Mouse (Mus musculus) liver, embryonic 14.5 days (tissue): ENCODE data around the gene Arrb2. TPM values are rescaled to one million over a fixed set of nuclear protein-coding genes. Genes with fewer than 3 reads are reported as not detected.

Experiments used
- ATAC-seq: fragments of 200-750 bp; cut with Nextera tagmentation; 2 replicates; pipeline ENCODE4 v1.8.0; 2017; ENCODE audit warnings: moderate number of reproducible peaks, mild to moderate bottlenecking, moderate library complexity; ENCODE audit not compliant: insufficient read depth
- DNase-seq, 3 experiments: peaks; one replicate each; pipeline ENCODE4 v3.0.0-alpha.2; 2012 to 2013; ENCODE audit warnings: low read depth in 3 of 3, low spot score in 3 of 3
- H3K27ac ChIP-seq: fragments of 300-500 bp; sonication (generic); 2 replicates; pipeline ENCODE4 v1.5.1; 2014; ENCODE audit warnings: moderate library complexity, mild to moderate bottlenecking, control low read depth, inconsistent platforms
- H3K27me3 ChIP-seq: fragments of 300-500 bp; sonication (generic); 2 replicates; pipeline ENCODE4 v1.6.1; 2014; ENCODE audit warnings: mild to moderate bottlenecking, low read length, moderate library complexity; ENCODE audit not compliant: control insufficient read depth, insufficient read depth
- H3K36me3 ChIP-seq: fragments of 300-500 bp; sonication (generic); replicated peaks from 2 replicates; pipeline ENCODE4 v1.6.1; 2014; ENCODE audit warnings: low read depth; ENCODE audit not compliant: control insufficient read depth, insufficient read depth
- H3K4me1 ChIP-seq, 2 experiments: fragments of 200-500 bp in 1 of 2; fragments of 300-500 bp in 1 of 2; sonication (generic) in 1 of 2; replicated peaks; 2 replicates each; pipeline ENCODE4 v1.6.1; 2012 to 2014; ENCODE audit warnings: antibody characterized with exemption in 1 of 2, inconsistent platforms in 1 of 2, low read length in 1 of 2; ENCODE audit not compliant: control insufficient read depth in 2 of 2, insufficient read depth in 2 of 2
- H3K4me2 ChIP-seq: fragments of 300-500 bp; sonication (generic); 2 replicates; pipeline ENCODE4 v1.6.1; 2014; ENCODE audit warnings: low read depth, mild to moderate bottlenecking, control low read depth, moderate library complexity
- H3K4me3 ChIP-seq, 2 experiments: fragments of 200-500 bp in 1 of 2; fragments of 300-500 bp in 1 of 2; sonication (generic) in 1 of 2; 2 replicates each; pipeline ENCODE4 v1.5.1; 2012 to 2014; ENCODE audit warnings: low read depth in 2 of 2, low read length in 2 of 2, mild to moderate bottlenecking in 2 of 2, control low read depth in 1 of 2, inconsistent platforms in 1 of 2, moderate library complexity in 1 of 2; ENCODE audit not compliant: insufficient read depth in 1 of 2
- H3K9ac ChIP-seq: fragments of 300-500 bp; sonication (generic); replicated peaks from 2 replicates; pipeline ENCODE4 v1.6.1; 2014; ENCODE audit warnings: mild to moderate bottlenecking, control low read depth, moderate library complexity
- H3K9me3 ChIP-seq: fragments of 300-500 bp; sonication (generic); 2 replicates; pipeline ENCODE4 v1.6.1; 2016; ENCODE audit warnings: low read length, mixed read lengths; ENCODE audit not compliant: control insufficient read depth
- CTCF ChIP-seq: IDR thresholded peaks from 2 replicates; pipeline ENCODE4 v1.5.1; 2016; ENCODE audit warnings: antibody characterized with exemption, low read depth, control low read depth
- EP300 ChIP-seq: IDR thresholded peaks from 2 replicates; pipeline ENCODE4 v1.6.1; 2016; ENCODE audit warnings: antibody characterized with exemption, low read depth
- whole genome bisulfite sequencing: fragments of 180-500 bp; shearing (Covaris S2); extraction: QIAGEN DNeasy Blood & Tissue Kit; methylation state at CpG from one replicate; pipeline ENCODE4 v1.1.7; 2014; ENCODE audit not compliant: insufficient replicate concordance; 5-methylcytosine and 5-hydroxymethylcytosine counted together
- microRNA-seq: library from miRNA; unstranded; fragments of <30 nt; microRNA quantifications from one replicate; pipeline ENCODE4, GENCODE M21; 2016
- polyA plus RNA-seq, 2 experiments: library from polyadenylated mRNA; depleted of rRNA in 1 of 2; stranded (reverse) in 1 of 2; unstranded in 1 of 2; fragments of >200 nt; fragmentation: Nextera tagmentation in 1 of 2; extraction: Ambion mirVana in 1 of 2; gene quantifications; 2 replicates each; pipeline versions ENCODE4 v1.2.1 to v1.2.3; 2012 to 2014

The Arrb2 gene
- polyA plus RNA-seq, 2 experiments: 11.0 to 19.4 TPM

DNA sequence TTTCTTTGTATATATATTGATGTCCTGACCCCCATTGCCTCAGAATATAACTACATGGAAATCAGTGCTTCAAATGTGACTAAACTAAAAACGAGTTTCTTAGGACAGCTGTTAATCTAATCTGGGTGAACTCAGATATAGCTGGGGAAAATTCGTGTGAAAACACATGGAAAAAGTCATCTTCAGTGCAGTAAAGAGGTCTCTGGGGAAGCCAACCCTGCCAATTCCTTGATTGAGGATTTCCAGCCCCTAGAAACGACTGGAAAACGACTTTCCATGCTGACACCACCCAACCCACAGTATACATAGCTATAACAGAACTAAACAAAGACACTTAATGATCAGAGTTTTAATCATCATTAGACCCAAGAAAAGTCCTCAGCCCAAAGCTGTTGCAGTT, 55.4 kb downstream of the Arrb2 start:
- no peak overlapping the region for H3K4me2 ChIP-seq
- ATAC-seq: no peak
- H3K27me3 ChIP-seq: no peaks in the 10 kb centered on the region
- no peak overlapping the region for H3K9ac ChIP-seq
- no peak overlapping the region for H3K27ac ChIP-seq
- H3K36me3 ChIP-seq: no peaks in the 10 kb centered on the region
- TF ChIP-seq EP300 (no peak), CTCF (no peak)
- H3K9me3 ChIP-seq: no peaks in the 10 kb centered on the region
- H3K4me3 ChIP-seq: no peak overlapping the region
- H3K4me1 ChIP-seq: no peaks in the 10 kb centered on the region
- WGBS: 24% methylated on average over 4 of the region's 4 CpGs
- DNase-seq: no peak

GRCm38 (mm10) chr11:70489138-70489537, 56.7 kb downstream of the Arrb2 start:
- H3K4me1 ChIP-seq: no peaks in the 10 kb centered on the region
- no peaks in the 10 kb centered on the region for H3K27me3 ChIP-seq
- H3K9ac ChIP-seq: no peak overlapping the region
- TF ChIP-seq CTCF: no peak
- TF ChIP-seq EP300: no peak
- ATAC-seq (no peak), DNase-seq (no peak)
- 47% methylated on average over 3 of the region's 3 CpGs for WGBS
- H3K4me3 ChIP-seq: no peak overlapping the region
- no peaks in the 10 kb centered on the region for H3K9me3 ChIP-seq
- H3K27ac ChIP-seq: no peak overlapping the region
- no peak overlapping the region for H3K4me2 ChIP-seq
- H3K36me3 ChIP-seq: no peaks in the 10 kb centered on the region

GRCm38 (mm10) chr11:70489684-70490083, 57.2 kb downstream of the Arrb2 start:
- peak in 1 of 3 experiments; percentile 7 for DNase-seq
- Histone ChIP-seq H3K9ac (no peak overlapping the region), H3K4me2 (no peak overlapping the region), H3K4me1 (no peaks in the 10 kb centered on the region), H3K36me3 (no peaks in the 10 kb centered on the region), H3K9me3 (no peaks in the 10 kb centered on the region), H3K4me3 (no peak overlapping the region), H3K27me3 (no peaks in the 10 kb centered on the region), H3K27ac (no peak overlapping the region)
- ATAC-seq: no peak
- 13% methylated on average over 6 of the region's 6 CpGs for WGBS
- TF ChIP-seq EP300: no peak
- TF ChIP-seq CTCF: no peak

Small RNA genes within 50 kb of the gene (microRNA-seq; reads per million reads assigned to microRNA genes)
- gene Mir7115: not detected

Other genes starting within 250 kb of the Arrb2 start
- 0.52 and 0.79 TPM in 2 replicates for gene Slc16a11, start 219.9 kb upstream of the Arrb2 start, polyA plus RNA-seq (2012; rRNA removed)
- gene Slc16a11, start 219.9 kb upstream of the Arrb2 start, polyA plus RNA-seq (2014; fragmentation: Nextera tagmentation; extraction: Ambion mirVana): 0.47 TPM in 2 replicates
- gene Slc16a13, start 211.6 kb upstream of the Arrb2 start, polyA plus RNA-seq (2012; rRNA removed): 2.9 and 3.2 TPM in 2 replicates
- gene Slc16a13, start 211.6 kb upstream of the Arrb2 start, polyA plus RNA-seq (2014; fragmentation: Nextera tagmentation; extraction: Ambion mirVana): 3.8 and 4.4 TPM in 2 replicates
- 1.0 TPM in 2 replicates for gene Bcl6b, start 202.8 kb upstream of the Arrb2 start, polyA plus RNA-seq (2012; rRNA removed)
- 1.0 and 2.5 TPM in 2 replicates for gene Bcl6b, start 202.8 kb upstream of the Arrb2 start, polyA plus RNA-seq (2014; fragmentation: Nextera tagmentation; extraction: Ambion mirVana)
- gene 0610010K14Rik, start 194.7 kb upstream of the Arrb2 start, polyA plus RNA-seq (2012; rRNA removed): 53.3 and 56.1 TPM in 2 replicates
- 78.4 and 79.8 TPM in 2 replicates for gene 0610010K14Rik, start 194.7 kb upstream of the Arrb2 start, polyA plus RNA-seq (2014; fragmentation: Nextera tagmentation; extraction: Ambion mirVana)
- 4.5 and 4.8 TPM in 2 replicates for gene Gm21988, start 192.8 kb upstream of the Arrb2 start, polyA plus RNA-seq (2012; rRNA removed)
- gene Gm21988, start 192.8 kb upstream of the Arrb2 start, polyA plus RNA-seq (2014; fragmentation: Nextera tagmentation; extraction: Ambion mirVana): 4.2 and 4.4 TPM in 2 replicates
- gene Rnasek, start 192.8 kb upstream of the Arrb2 start, polyA plus RNA-seq (2012; rRNA removed): 29.9 and 41.0 TPM in 2 replicates
- 124 and 143 TPM in 2 replicates for gene Rnasek, start 192.8 kb upstream of the Arrb2 start, polyA plus RNA-seq (2014; fragmentation: Nextera tagmentation; extraction: Ambion mirVana)
- gene Alox12, start 177.3 kb upstream of the Arrb2 start, polyA plus RNA-seq (2012; rRNA removed): 9.9 and 11.2 TPM in 2 replicates
- gene Alox12, start 177.3 kb upstream of the Arrb2 start, polyA plus RNA-seq (2014; fragmentation: Nextera tagmentation; extraction: Ambion mirVana): 13.6 and 16.9 TPM in 2 replicates
- gene Alox12e, start 110.0 kb upstream of the Arrb2 start, polyA plus RNA-seq (2012; rRNA removed): 0.05 and 0.06 TPM in 2 replicates
- 0.10 TPM in 1 of 2 replicates, not detected in the other for gene Alox12e, start 110.0 kb upstream of the Arrb2 start, polyA plus RNA-seq (2014; fragmentation: Nextera tagmentation; extraction: Ambion mirVana)
- gene Alox15, start 80.6 kb upstream of the Arrb2 start, polyA plus RNA-seq (2012; rRNA removed): 0.78 and 1.3 TPM in 2 replicates
- 0.66 and 0.91 TPM in 2 replicates for gene Alox15, start 80.6 kb upstream of the Arrb2 start, polyA plus RNA-seq (2014; fragmentation: Nextera tagmentation; extraction: Ambion mirVana)
- 9.6 and 9.8 TPM in 2 replicates for gene Pelp1, start 22.6 kb upstream of the Arrb2 start, polyA plus RNA-seq (2012; rRNA removed)
- gene Pelp1, start 22.6 kb upstream of the Arrb2 start, polyA plus RNA-seq (2014; fragmentation: Nextera tagmentation; extraction: Ambion mirVana): 12.1 and 13.8 TPM in 2 replicates
- gene Med11, start 19.3 kb downstream of the Arrb2 start, polyA plus RNA-seq (2012; rRNA removed): 11.9 and 12.8 TPM in 2 replicates
- 17.0 and 20.0 TPM in 2 replicates for gene Med11, start 19.3 kb downstream of the Arrb2 start, polyA plus RNA-seq (2014; fragmentation: Nextera tagmentation; extraction: Ambion mirVana)
- gene Zmynd15, start 26.8 kb downstream of the Arrb2 start, polyA plus RNA-seq (2012; rRNA removed): 0.28 and 0.31 TPM in 2 replicates
- 0.10 and 0.29 TPM in 2 replicates for gene Zmynd15, start 26.8 kb downstream of the Arrb2 start, polyA plus RNA-seq (2014; fragmentation: Nextera tagmentation; extraction: Ambion mirVana)
- gene Cxcl16, start 27.3 kb downstream of the Arrb2 start, polyA plus RNA-seq (2012; rRNA removed): 0.94 and 1.1 TPM in 2 replicates
- gene Cxcl16, start 27.3 kb downstream of the Arrb2 start, polyA plus RNA-seq (2014; fragmentation: Nextera tagmentation; extraction: Ambion mirVana): 0.79 and 1.5 TPM in 2 replicates
- gene Tm4sf5, start 72.6 kb downstream of the Arrb2 start, polyA plus RNA-seq (2012; rRNA removed): 0.90 and 1.4 TPM in 2 replicates
- 2.1 and 2.4 TPM in 2 replicates for gene Tm4sf5, start 72.6 kb downstream of the Arrb2 start, polyA plus RNA-seq (2014; fragmentation: Nextera tagmentation; extraction: Ambion mirVana)
- 0.23 TPM in 1 of 2 replicates, not detected in the other for gene Vmo1, start 82.0 kb downstream of the Arrb2 start, polyA plus RNA-seq (2012; rRNA removed)
- 0.21 and 0.51 TPM in 2 replicates for gene Vmo1, start 82.0 kb downstream of the Arrb2 start, polyA plus RNA-seq (2014; fragmentation: Nextera tagmentation; extraction: Ambion mirVana)
- gene Gltpd2, start 86.6 kb downstream of the Arrb2 start, polyA plus RNA-seq (2012; rRNA removed): 11.2 and 15.7 TPM in 2 replicates
- 18.4 and 20.3 TPM in 2 replicates for gene Gltpd2, start 86.6 kb downstream of the Arrb2 start, polyA plus RNA-seq (2014; fragmentation: Nextera tagmentation; extraction: Ambion mirVana)
- 155 and 171 TPM in 2 replicates for gene Psmb6, start 92.7 kb downstream of the Arrb2 start, polyA plus RNA-seq (2012; rRNA removed)
- 345 and 363 TPM in 2 replicates for gene Psmb6, start 92.7 kb downstream of the Arrb2 start, polyA plus RNA-seq (2014; fragmentation: Nextera tagmentation; extraction: Ambion mirVana)
- not detected in 2 replicates for gene Gm40193, start 100.3 kb downstream of the Arrb2 start, polyA plus RNA-seq (2012; rRNA removed)
- gene Gm40193, start 100.3 kb downstream of the Arrb2 start, polyA plus RNA-seq (2014; fragmentation: Nextera tagmentation; extraction: Ambion mirVana): not detected in 2 replicates
- gene Pld2, start 107.4 kb downstream of the Arrb2 start, polyA plus RNA-seq (2012; rRNA removed): 1.9 and 2.6 TPM in 2 replicates
- gene Pld2, start 107.4 kb downstream of the Arrb2 start, polyA plus RNA-seq (2014; fragmentation: Nextera tagmentation; extraction: Ambion mirVana): 1.3 and 1.5 TPM in 2 replicates
- 13.7 and 14.1 TPM in 2 replicates for gene Mink1, start 130.2 kb downstream of the Arrb2 start, polyA plus RNA-seq (2012; rRNA removed)
- 3.7 and 5.0 TPM in 2 replicates for gene Mink1, start 130.2 kb downstream of the Arrb2 start, polyA plus RNA-seq (2014; fragmentation: Nextera tagmentation; extraction: Ambion mirVana)
- gene 4930544D05Rik, start 183.2 kb downstream of the Arrb2 start, polyA plus RNA-seq (2012; rRNA removed): not detected in 2 replicates
- gene 4930544D05Rik, start 183.2 kb downstream of the Arrb2 start, polyA plus RNA-seq (2014; fragmentation: Nextera tagmentation; extraction: Ambion mirVana): not detected in 2 replicates
- gene Chrne, start 186.6 kb downstream of the Arrb2 start, polyA plus RNA-seq (2012; rRNA removed): not detected in 2 replicates
- gene Chrne, start 186.6 kb downstream of the Arrb2 start, polyA plus RNA-seq (2014; fragmentation: Nextera tagmentation; extraction: Ambion mirVana): not detected in 2 replicates
- 4.5 TPM in 2 replicates for gene Gp1ba, start 206.5 kb downstream of the Arrb2 start, polyA plus RNA-seq (2012; rRNA removed)
- 7.6 and 9.1 TPM in 2 replicates for gene Gp1ba, start 206.5 kb downstream of the Arrb2 start, polyA plus RNA-seq (2014; fragmentation: Nextera tagmentation; extraction: Ambion mirVana)
- 47.7 and 48.4 TPM in 2 replicates for gene Rnf167, start 214.6 kb downstream of the Arrb2 start, polyA plus RNA-seq (2012; rRNA removed)
- gene Rnf167, start 214.6 kb downstream of the Arrb2 start, polyA plus RNA-seq (2014; fragmentation: Nextera tagmentation; extraction: Ambion mirVana): 56.0 and 66.9 TPM in 2 replicates
- gene Slc25a11, start 214.8 kb downstream of the Arrb2 start, polyA plus RNA-seq (2012; rRNA removed): 39.0 and 43.9 TPM in 2 replicates
- gene Slc25a11, start 214.8 kb downstream of the Arrb2 start, polyA plus RNA-seq (2014; fragmentation: Nextera tagmentation; extraction: Ambion mirVana): 60.8 and 67.8 TPM in 2 replicates
- 421 and 438 TPM in 2 replicates for gene Pfn1, start 222.0 kb downstream of the Arrb2 start, polyA plus RNA-seq (2012; rRNA removed)
- 957 and 1,007 TPM in 2 replicates for gene Pfn1, start 222.0 kb downstream of the Arrb2 start, polyA plus RNA-seq (2014; fragmentation: Nextera tagmentation; extraction: Ambion mirVana)
- gene Eno3, start 224.6 kb downstream of the Arrb2 start, polyA plus RNA-seq (2012; rRNA removed): 3.4 and 3.7 TPM in 2 replicates
- gene Eno3, start 224.6 kb downstream of the Arrb2 start, polyA plus RNA-seq (2014; fragmentation: Nextera tagmentation; extraction: Ambion mirVana): 3.6 and 3.9 TPM in 2 replicates
- gene Spag7, start 236.8 kb downstream of the Arrb2 start, polyA plus RNA-seq (2012; rRNA removed): 24.6 and 42.0 TPM in 2 replicates
- gene Spag7, start 236.8 kb downstream of the Arrb2 start, polyA plus RNA-seq (2014; fragmentation: Nextera tagmentation; extraction: Ambion mirVana): 27.4 and 29.6 TPM in 2 replicates